In the genomic region with DNA sequence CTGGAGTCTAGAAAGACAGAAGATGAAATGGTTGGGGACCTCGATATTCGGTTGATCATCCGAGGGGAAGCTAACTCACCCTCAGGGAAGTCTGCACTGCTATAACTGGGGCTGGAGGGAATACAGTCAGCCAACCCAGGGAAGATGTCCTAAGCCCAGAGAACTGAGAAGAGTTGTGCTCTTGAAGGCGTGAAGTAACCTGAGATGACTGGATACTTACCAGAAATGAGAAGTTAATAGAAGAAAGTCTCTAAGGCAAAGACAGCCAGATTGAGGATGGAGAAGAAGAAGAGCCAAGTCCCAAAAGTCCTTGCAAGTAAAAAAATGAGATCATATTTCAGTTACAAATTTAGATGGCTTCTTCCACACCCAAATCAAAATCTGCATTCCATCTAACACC, we compare ENCODE assay signal across 26 mouse cellular contexts.
"Had no signal": no experiment of that assay in that cellular context is flagged by ENCODE, and none has a peak within 500 bp of the region (broad histone marks: within the 10 kb centered on the region; RNA-seq: fewer than 3 reads in every experiment).

No protein-coding gene starts in this region.

- H3K9me3 ChIP-seq: heart, embryonic 10.5 days; heart, embryonic 15.5 days; hindbrain, embryonic 13.5 days; hindbrain, embryonic 15.5 days; kidney, embryonic 15.5 days; liver, embryonic 13.5 days had no signal

- H3K9ac ChIP-seq: forebrain, postnatal 0 days; heart, embryonic 13.5 days; heart, embryonic 15.5 days; hindbrain, embryonic 13.5 days; hindbrain, embryonic 15.5 days; kidney, embryonic 15.5 days; limb, embryonic 12.5 days; liver, embryonic 13.5 days had no signal

- ATAC-seq: forebrain, postnatal 0 days; hindbrain, postnatal 0 days; intestine, embryonic 16.5 days had no signal

- DNase-seq: forebrain, postnatal 0 days; gastrocnemius, postnatal 14 days; gastrocnemius, postnatal 36 days; heart, adult 18-20 months; heart, postnatal 14 days; heart, postnatal 36 days; kidney, adult 11 months; kidney, adult 2 months; kidney, adult 9 months; kidney, postnatal 10 days; kidney, postnatal 25 days; layer of hippocampus, adult 9-11 months; layer of hippocampus, postnatal 36 days; left cerebral cortex, postnatal 4 days; liver; liver, embryonic 13.5 days had no signal

- H3K4me1 ChIP-seq: heart, embryonic 10.5 days; hindbrain, embryonic 13.5 days; hindbrain, embryonic 15.5 days; kidney, embryonic 15.5 days; liver, embryonic 13.5 days had no signal

- H3K4me3 ChIP-seq: heart, embryonic 10.5 days; heart, embryonic 13.5 days; heart, embryonic 15.5 days; hindbrain, embryonic 13.5 days; hindbrain, embryonic 15.5 days; kidney, embryonic 15.5 days; limb, embryonic 12.5 days; liver, embryonic 13.5 days had no signal

- H3K36me3 ChIP-seq: heart, embryonic 10.5 days; heart, embryonic 13.5 days; heart, embryonic 15.5 days; hindbrain, embryonic 13.5 days; hindbrain, embryonic 15.5 days; kidney, embryonic 15.5 days; limb, embryonic 12.5 days; liver, embryonic 13.5 days had no signal

- H3K4me2 ChIP-seq: heart, embryonic 13.5 days; heart, embryonic 15.5 days; hindbrain, embryonic 13.5 days; hindbrain, embryonic 15.5 days; kidney, embryonic 15.5 days; limb, embryonic 12.5 days; liver, embryonic 11.5 days; liver, embryonic 13.5 days had no signal

- H3K27ac ChIP-seq: heart, embryonic 10.5 days; heart, embryonic 13.5 days; heart, embryonic 15.5 days; hindbrain, embryonic 13.5 days; hindbrain, embryonic 15.5 days; hindbrain, postnatal 0 days; kidney, embryonic 15.5 days; limb, embryonic 12.5 days; liver, embryonic 13.5 days had no signal

- H3K27me3 ChIP-seq: heart, embryonic 13.5 days; heart, embryonic 15.5 days; hindbrain, embryonic 13.5 days; hindbrain, embryonic 15.5 days; kidney, embryonic 15.5 days; limb, embryonic 12.5 days; liver, embryonic 13.5 days had no signal
